Mouse (Mus musculus): Measurements from ENCODE around the gene Dennd1a.

GRCm38 (mm10) chr2:37969713-37970485 is 317.3 kb downstream of the Dennd1a start:
- no peak for TF ChIP-seq POLR2A (IDR thresholded peaks at IDR 0.05; ENCODE audit: extremely low read depth, insufficient read depth, low read length)
- peak; percentile 13; the same call in 1 of the 2 replicates for TF ChIP-seq CTCF (IDR thresholded peaks at IDR 0.05; ENCODE audit: low read depth, low read length)

Measured in liver, adult 2 months (tissue).